Mouse (Mus musculus): ENCODE data around the gene Clec1a.
"Not testable (repeated sequence)": the region's sequence is repeated elsewhere in the genome, so short reads cannot be mapped to it uniquely, and the experiment has no call there.

Clec1a gene

DNA sequence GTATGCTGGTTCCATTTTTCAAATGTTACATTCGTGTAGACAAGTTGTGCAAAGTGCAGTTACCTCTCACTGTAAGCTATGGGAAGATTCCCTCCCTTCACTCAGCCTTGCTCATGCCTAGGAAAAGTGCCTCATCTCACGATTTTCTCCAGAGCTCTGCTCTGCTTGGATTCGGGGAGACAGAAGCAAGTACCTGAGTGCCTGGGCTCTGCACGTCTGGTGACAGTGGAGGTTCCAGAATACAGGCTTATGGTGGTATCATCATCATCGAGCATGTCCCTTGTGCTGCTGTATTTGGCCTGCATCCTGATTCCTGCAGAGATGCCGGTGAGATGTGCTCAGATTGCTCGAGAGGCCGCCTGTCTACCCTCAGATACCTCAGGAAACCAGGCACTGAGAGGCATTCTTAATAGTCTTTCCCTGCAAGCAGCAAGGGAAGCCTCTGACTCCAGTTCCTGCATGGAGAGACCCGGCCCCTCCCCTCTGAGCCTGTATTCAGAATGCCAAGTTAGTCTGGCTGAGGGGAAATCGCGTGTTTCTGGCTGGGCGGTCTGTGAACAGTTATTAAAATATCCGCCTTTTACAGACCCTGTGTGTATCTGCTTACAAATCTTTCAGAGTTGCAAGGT, at the start of gene Clec1a:
Gene Clec1a, minus strand, starts transcription at position 590 of the 629 bp plus-strand sequence.
- DNase-seq (ENCODE audit: low spot score) = peak; percentile 14

DNA sequence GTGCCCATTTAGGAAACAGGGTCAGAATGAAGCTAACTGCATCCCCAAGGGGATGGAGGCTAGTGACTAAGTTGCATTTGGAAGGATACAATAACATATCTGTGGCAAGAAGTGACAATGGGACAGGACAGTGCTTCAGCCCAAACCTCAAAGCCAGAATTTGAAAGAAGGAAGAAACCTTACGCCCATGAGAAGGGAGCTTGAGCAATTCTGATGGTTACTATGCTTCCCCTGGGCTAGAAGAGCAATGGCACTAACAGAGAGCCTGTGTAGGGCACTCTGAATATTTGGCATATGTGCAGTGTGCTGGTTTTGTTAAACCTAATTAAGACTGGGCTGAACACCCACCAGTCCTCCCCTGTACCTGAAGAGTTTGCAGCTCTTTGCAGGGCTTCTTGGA, 47.7 kb upstream of the Clec1a start:
- not testable (repeated sequence) for DNase-seq (ENCODE audit: low spot score)

DNA sequence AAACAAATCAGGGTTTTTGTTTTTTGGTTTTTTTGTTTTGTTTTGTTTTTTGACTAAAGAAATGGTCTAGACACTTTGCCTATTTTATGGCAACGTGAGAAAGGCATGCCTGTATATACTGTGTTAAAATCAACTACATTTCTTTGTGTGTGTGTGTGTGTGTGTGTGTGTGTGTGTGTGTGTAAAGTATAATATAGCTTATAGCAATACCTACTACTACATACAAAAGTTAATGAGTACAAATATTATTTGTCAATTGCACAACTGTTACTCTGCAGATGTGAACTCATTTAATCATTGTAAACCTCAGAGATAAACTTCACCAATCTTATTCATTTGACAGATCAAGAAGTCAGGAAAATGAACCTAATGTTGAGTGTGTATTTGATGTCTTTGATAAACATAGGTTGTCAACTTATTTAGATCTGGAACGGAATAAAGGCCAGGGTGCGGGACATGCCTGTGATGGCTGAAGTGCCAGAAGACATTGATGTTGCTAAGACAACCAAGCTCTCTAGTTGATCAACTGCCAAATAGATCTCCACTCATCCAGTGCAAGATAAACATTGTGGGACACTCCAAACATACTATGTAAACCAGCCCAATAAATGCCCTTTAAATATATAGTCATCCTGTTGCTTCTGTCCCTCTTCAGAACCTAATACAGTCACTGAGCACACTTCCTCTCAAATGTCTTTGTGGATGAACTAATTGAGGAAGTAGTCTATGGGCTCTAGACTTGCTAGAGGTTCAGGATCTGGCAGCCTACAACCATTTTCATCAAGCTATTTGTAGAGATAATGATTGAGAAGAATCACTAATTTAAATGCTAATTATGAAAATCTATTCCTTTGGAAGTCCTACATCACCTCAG, 45.8 kb upstream of the Clec1a start:
- no peak for DNase-seq (ENCODE audit: low spot score)

DNA sequence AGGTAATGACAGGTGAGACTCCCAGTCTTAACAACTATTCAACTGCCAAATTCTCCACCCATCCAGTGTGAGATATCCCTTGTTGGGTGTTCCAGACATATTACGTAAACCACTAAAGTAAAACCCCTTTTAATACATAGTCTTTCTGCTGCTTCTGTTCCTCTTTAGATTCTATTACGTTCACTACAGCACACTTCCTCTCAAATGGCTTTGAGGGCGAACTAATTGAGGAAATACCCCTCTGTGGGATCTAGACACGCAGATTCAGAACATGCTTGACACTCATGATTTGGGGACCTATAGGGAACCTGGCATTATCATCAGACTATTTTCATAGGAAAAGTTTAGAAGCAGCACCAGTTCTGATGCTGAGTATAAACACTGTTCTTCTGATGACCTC, 43.1 kb upstream of the Clec1a start:
- DNase-seq (ENCODE audit: low spot score) = no peak

DNA sequence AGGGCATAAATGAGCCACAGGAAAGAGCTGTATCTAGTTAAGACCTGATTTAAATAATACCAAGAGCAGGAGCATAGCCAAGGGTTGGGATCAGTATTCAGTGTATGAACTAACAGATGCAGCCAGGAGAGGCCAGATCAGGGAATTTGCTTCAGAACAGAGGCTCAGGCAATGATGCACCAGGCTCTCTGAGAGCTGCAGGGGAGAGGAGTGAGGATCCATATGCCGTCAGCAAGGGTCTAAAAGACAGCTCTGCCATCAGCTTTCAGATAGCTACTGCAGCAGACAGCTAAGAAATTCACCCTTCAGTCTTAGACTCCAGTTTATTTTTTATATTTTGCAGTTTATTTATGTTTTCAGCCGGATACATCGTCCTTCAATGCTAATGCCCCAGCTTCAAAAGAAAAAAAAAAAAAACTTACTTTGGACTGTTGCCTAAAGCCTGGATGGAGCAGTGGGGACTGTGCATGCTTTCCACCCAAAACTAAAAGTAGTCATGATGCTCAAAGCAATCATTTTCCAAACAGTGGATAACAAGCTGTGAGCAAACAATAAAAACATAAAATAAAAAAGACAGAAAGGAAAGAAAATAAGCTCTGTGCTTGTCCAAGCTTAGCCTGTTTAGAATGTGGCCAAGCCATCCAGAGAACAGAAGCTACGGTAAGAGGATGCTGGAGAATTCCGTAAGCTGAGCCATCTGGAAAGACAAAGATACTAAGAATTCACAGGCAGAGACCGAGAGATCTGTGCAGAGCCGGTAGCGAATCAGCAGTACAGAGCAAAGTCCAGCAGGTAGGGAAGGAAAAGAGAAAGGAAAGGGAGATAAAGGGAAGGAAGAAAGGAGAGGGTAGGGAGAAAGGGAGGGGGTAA, 28.5 kb upstream of the Clec1a start:
- no peak for DNase-seq (ENCODE audit: low spot score)

DNA sequence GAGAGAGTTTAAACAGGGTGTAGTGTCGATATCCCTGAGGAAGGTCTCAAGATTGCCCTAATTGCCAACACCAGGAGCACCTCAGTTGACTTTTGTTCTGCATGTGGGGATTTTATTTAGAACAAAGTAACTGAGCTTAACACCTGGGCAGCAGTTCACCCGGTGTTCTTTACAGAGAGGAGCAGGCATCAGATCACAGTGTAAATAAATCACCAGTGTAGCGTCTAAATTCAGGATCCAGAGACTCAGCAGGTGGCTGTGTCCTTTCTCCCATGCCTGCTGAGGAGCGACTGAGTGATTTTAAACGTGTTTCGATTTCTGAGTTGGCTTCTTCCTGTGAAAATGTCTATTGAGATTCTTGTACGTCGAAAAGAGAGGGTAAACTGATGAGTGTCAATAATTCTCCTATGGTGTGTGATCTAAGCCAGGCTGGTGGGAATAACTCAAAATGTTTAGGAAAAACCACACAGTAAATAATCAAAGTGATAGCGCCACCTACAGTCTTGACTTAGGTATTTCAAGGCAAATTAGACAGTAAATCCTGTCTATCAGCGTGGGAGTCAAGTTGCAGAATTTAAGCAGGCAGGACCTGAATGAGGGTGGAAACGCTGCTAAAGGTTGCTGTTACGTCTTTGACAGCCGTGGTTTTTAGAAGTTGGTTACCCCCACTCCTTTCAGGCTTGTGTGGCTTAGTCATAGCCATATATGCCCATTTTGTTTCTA, 24.8 kb upstream of the Clec1a start:
- peak; percentile 67 for DNase-seq (ENCODE audit: low spot score)

DNA sequence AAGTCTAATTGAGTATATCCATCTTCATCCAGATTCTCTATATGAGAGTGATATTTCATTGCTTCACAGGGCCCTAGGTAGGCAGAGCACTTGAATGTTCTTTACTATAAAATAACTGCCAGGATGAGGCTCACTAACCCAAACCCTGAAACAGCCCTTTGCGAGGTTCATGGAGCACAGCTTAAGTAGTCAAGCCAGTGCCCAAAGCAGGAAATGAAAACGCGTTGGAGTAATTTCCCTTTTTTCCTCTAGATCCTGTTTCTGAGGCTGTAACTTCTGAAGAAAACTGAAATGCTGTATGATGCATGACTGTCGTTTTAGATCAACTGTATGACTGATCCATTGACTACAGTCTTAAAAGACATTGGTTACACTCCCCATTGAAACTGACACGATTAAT, 20.8 kb upstream of the Clec1a start:
- DNase-seq (ENCODE audit: low spot score) = no peak

DNA sequence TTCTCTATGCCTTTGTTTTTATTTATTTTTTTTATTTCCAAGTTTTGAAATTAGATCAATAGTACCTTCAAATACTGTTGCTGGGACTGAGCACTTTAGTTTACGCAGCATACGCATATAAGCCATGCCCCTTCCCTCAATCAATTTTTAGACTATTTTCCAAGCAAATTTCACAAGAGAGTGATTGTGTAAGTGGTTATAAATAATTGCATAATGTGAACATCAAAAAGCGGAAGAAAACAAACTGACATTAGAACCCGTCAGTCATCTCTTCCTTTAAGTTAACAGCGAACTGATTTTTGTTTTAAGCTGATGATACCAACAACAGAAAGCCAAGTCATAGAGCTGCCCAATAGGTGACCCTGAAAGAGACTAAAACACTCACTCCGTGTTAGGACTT, 19.6 kb upstream of the Clec1a start:
- no peak for DNase-seq (ENCODE audit: low spot score)

DNA sequence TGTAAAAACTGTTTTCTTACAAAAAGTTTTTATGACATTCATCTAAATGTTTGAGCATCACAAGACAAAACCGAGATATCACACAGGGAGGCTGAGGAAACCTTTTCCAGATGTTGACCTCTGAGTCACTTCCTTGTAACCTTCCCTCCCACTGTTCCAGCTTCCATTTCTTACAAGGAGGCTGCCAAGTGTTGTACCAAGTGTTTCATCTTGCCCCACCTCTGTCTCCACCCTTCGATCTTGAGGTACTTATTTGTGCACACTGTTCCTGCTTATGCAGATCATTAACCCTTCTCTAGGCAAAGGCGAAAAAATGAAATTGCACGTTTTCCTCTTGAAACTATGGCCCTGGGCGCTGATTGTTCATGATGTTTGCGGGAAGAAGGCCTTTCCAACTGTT, 2.1 kb downstream of the Clec1a start:
- DNase-seq (ENCODE audit: low spot score) = peak; percentile 25

DNA sequence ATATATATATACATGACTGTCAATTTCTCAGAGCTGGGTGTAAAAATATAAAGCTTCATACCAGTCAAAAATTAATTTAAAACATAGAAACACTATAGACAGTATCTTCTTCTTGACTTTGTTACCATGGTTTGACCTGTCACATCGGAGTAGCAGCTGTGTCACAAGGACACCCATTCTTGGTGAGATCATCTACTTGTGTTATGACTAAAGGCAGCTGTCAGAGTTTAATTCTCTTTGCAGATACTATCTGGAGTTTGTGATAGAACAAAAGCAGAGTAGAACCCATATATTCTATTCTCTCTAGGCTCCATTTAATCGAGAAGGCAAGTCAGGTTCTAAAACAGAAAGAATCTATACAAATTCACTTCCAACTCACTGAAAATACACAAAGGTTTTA, 13.8 kb downstream of the Clec1a start:
- no peak for DNase-seq (ENCODE audit: low spot score)

DNA sequence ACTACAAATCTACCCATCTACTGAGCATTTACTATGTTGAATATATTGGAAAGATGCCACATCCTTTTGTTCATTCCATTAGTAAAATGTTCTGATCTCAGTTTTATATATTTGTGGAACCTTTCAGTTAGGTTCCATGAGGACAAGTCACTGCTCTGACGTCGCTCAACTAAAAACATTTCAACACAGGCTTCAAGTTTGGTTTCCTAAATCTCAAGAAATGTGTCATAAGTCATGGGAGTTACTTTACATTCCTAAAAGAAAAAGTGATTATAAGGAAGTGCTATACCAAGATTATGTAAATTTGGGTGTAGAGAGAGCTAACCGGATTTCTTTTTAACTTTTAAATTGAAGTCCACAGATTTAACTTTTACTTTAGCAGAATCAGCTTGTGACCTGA, 15.8 kb downstream of the Clec1a start:
- DNase-seq (ENCODE audit: low spot score) = no peak

DNA sequence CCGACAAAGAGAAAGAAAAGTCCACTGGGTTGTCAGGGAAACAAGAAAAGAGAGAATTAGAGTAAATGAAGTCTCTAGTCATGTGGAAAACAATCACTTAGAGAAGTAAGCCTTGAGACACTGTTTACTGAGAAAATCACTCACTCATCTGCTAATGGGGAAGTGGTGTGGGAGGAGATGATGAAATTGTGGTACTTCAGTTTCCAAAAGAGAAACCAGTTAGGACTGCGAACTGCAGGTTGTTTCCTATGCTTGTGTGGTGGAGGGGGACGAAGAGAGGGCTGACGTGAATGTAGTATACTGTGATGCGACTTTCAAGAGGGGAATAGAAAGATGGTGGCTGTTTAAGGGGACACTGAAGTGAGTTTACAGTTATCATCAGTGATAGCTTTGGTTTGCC, 17.6 kb downstream of the Clec1a start:
- no peak for DNase-seq (ENCODE audit: low spot score)

DNA sequence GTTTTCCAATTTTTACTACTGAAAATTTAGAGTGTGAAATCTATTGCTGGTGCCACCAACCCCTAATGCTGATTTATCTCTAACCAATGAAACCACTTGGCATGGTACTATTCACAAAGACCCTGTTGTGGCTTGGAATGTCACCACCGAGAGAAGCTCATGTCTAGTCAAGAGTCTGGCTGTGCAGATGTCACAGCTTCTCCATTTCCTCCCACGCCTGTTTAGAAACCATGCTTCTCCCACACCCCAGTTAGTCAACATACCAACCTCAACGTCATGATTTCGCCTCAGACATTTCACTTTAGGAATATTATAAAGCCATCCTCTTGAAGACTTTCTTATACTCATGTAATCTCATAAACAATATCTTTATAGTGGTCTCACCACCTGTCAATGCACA, 24.5 kb downstream of the Clec1a start:
- DNase-seq (ENCODE audit: low spot score) = no peak

DNA sequence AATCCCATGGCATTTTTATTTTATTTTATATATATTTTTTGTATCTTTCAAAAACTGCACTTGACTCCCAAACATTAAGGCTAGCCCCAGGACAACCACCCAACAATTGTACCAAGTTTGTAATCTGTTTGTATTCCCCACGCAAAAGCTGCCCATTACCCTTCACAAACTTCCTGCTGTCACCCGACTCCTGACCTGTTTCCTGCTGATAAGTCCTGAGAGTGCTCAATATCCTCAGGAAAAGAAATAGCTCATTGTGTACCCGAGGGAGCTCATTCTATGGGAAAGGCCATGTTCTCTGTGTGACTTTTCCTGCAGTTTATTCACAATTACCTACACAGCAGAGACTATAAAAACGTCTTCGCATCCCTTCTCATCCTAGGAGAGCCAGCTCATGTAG, 26.0 kb downstream of the Clec1a start:
- DNase-seq (ENCODE audit: low spot score) = peak; percentile 46

DNA sequence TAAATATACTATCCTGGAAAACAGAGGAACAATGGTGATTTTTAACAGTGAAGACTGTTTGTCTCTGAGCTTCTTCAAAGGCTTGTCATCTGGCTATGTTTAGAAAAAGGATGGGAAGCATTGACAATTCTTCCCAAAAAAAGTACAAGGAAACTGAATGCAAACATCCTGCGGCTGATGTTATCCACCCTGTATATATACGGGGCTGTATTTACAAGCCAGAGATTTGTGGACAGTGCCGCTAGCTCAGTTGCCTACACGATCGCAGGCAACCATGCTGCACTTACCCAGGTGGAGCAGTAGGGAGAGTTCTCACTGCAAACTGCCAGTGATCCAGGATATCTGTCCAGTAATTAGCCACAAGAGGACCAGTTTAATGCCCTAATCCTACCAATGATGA, 26.6 kb downstream of the Clec1a start:
- DNase-seq (ENCODE audit: low spot score) = peak; percentile 18

DNA sequence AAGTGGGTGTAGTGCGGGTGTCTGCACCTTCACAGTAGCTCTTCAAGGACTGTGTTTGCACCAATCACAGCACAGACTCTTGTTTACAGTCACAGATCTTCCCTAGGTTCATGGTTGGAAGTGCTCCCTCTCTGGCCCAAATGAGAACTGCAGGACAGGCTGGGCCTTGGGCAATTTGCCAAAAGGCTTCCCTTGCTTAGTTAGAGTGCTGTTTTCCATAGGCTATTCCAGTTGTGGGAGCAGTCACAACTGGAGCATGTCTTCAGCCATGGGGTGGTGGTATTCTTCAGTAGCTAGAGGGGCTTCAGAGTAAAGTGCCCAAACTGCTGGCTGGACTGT, 28.1 kb downstream of the Clec1a start:
- peak; percentile 77 for DNase-seq (ENCODE audit: low spot score)

DNA sequence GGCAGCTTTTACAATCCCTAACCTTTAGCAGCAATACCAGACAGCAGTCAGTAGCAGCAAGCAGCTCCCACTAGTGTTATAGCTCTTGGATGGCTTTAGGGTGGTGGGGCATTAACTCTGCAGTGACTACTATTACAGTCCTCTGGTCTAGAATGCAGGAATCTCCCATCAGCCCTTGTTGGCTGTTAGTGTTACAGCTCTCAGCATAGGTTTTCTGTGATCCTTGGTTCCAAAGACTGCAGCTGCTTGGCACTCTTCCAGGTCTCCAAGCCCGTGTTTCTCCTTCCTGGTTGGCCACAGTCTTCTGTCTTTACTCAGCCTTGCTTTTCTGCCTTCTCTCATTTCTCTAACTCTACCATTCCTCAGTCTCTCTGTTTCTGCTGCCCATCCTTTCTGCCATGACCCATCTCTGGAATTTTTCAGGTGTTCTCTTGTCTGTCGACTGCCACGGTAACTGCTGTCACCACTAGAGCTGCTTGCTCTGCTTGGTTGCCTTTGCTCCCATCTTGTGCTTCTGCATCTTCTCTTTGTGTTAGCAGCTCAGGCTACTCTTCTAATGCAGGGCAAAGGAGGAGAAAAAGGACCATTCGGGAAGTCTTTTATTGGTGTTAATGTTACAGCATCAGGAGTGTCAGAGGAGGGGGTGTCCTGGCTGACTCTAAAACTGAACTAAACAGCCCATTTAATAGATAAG, 28.6 kb downstream of the Clec1a start:
- no peak for DNase-seq (ENCODE audit: low spot score)

DNA sequence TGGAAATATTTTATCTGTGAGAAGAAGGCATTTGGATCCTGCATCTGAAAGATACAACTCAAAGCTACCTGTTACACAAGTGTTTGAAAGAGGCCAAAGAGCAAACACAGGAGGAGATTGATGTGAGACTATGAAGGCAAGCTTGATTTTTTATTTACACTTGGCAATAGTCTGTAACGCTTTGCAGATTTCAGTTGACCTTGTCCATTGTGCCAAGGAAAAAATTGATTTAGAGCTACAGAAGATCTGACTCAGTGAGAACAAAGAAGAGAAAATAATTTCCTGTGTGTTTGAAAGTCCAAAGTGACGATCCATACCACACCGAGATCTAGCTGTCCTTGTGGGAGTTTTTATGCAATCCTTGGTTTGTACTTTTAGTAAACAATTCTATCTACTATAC, 29.5 kb downstream of the Clec1a start:
- no peak for DNase-seq (ENCODE audit: low spot score)

DNA sequence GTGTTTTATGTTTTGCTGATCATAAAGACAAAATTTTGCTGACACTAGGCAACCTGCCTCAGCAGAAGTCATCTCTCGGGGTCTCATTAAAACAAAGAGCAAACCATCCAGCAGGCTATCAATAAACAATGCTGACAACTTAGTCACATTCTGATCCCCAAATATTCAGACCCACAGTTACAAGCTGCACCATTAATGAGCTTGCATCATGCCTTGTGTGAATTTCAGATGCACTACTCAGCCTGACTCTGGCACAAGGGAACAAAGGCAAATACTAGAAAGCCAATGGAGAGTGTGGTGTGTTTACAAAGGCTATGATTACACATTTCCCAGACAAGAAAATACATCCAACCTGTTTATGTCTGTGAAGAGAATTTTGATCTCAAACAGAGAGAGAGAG, 37.6 kb downstream of the Clec1a start:
- no peak for DNase-seq (ENCODE audit: low spot score)

DNA sequence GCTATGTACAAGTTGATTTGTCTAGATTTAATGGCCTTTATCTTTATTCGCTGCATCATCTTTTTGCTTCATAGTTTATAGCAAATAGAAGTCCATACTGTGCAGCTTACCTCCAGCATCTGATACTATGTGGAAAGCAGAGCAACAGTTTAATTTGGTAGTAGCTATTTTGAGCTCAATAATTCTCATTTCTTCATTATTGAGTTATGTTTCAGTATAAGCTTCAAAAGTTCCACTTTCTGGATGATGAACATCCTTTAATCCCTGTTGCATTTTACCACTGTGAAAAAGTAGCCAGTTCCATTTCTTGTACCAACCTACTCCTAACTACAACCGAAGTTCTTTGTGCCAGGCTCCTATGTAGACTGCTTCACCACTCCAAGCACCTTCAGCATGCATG, 43.2 kb downstream of the Clec1a start, which contains the start of gene Clec9a:
Gene Clec9a, plus strand, starts transcription at position 301 of the 400 bp plus-strand sequence.
- no peak for DNase-seq (ENCODE audit: low spot score)

DNA sequence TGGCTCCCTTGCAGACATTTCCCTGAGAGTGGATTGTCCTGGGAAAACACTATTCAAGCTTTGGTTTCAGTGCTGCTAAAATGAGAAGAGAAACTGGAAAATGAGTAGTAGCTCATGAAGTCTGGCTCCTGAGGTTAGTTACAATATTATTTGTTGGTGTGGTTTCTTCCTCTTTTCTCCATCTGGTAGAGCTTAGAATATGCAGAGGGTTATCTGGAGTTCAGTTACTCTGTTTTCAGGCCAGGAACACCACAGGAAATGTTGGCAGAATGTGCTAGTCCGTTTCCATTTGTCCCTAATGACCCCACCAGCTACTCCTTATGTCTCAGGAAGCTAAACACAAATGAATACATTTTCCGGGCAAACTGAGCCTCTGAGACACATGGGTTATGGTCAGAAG, 44.5 kb downstream of the Clec1a start:
- DNase-seq (ENCODE audit: low spot score) = no peak
